Mouse (Mus musculus): ENCODE data around the gene Exoc7. TPM values are rescaled to one million over a fixed set of nuclear protein-coding genes. Genes with fewer than 3 reads are reported as not detected.

Gene Exoc7
- polyA plus RNA-seq, 1 experiment from 2014 or later: 44.6 TPM

GRCm38 (mm10) chr11:116296191-116296734, 10.8 kb downstream of the Exoc7 start:
- Histone ChIP-seq H3K27ac (ENCODE audit: low read depth, low read length) (no peak overlapping the region), H3K4me1 (replicated peaks; ENCODE audit: control insufficient read depth, insufficient read depth, low read length) (0 out of 2 replicates have a peak, but pooled peaks cover 4% of the 10 kb centered on the region), H3K9me3 (ENCODE audit: control insufficient read depth) (no peaks in the 10 kb centered on the region), H3K4me2 (replicated peaks; ENCODE audit: low read depth) (no peak overlapping the region), H3K36me3 (ENCODE audit: control insufficient read depth, insufficient read depth) (peaks cover 69% of the 10 kb centered on the region), H3K27me3 (replicated peaks; ENCODE audit: control insufficient read depth, insufficient read depth, low read length) (no peaks in the 10 kb centered on the region), H3K9ac (ENCODE audit: low read depth, low read length) (no peak overlapping the region), H3K4me3 (ENCODE audit: low read depth, low read length) (no peak overlapping the region)
- TF ChIP-seq CTCF (IDR thresholded peaks at IDR 0.05; ENCODE audit: low read depth): no peak
- no peak for ATAC-seq
- WGBS: 86% methylated on average over 8 of the region's 8 CpGs

- Histone ChIP-seq H3K4me3 (ENCODE audit: low read depth, low read length) (no peak overlapping the region), H3K27me3 (replicated peaks; ENCODE audit: control insufficient read depth, insufficient read depth, low read length) (no peaks in the 10 kb centered on the region), H3K9me3 (ENCODE audit: control insufficient read depth) (no peaks in the 10 kb centered on the region), H3K9ac (ENCODE audit: low read depth, low read length) (no peak overlapping the region), H3K27ac (ENCODE audit: low read depth, low read length) (peak overlapping the region; percentile 73), H3K4me1 (replicated peaks; ENCODE audit: control insufficient read depth, insufficient read depth, low read length) (0 out of 2 replicates have a peak, but pooled peaks cover 4% of the 10 kb centered on the region), H3K4me2 (replicated peaks; ENCODE audit: low read depth) (peak overlapping the region; percentile 7; the same call in 1 of the 2 replicates), H3K36me3 (ENCODE audit: control insufficient read depth, insufficient read depth) (peaks cover 66% of the 10 kb centered on the region)
- ATAC-seq: peak; percentile 38; the same call in 1 of the 2 replicates
- 31% methylated on average over 5 of the region's 5 CpGs for WGBS
- TF ChIP-seq CTCF (IDR thresholded peaks at IDR 0.05; ENCODE audit: low read depth): peak; percentile 92
These were observed 12.7 kb downstream of the Exoc7 start for GRCm38 (mm10) chr11:116294319-116294718.

- H3K36me3 ChIP-seq (ENCODE audit: control insufficient read depth, insufficient read depth): peaks cover 68% of the 10 kb centered on the region
- WGBS: 69% methylated on average over 12 of the region's 12 CpGs
- H3K9me3 ChIP-seq (ENCODE audit: control insufficient read depth): no peaks in the 10 kb centered on the region
- no peak overlapping the region for H3K4me3 ChIP-seq (ENCODE audit: low read depth, low read length)
- peak overlapping the region; percentile 73 for H3K27ac ChIP-seq (ENCODE audit: low read depth, low read length)
- no peak for TF ChIP-seq CTCF (IDR thresholded peaks at IDR 0.05; ENCODE audit: low read depth)
- 0 out of 2 replicates have a peak overlapping the region, but pooled peaks have one; percentile 19 for H3K9ac ChIP-seq (ENCODE audit: low read depth, low read length)
- 0 out of 2 replicates have a peak, but pooled peaks cover 4% of the 10 kb centered on the region for H3K4me1 ChIP-seq (replicated peaks; ENCODE audit: control insufficient read depth, insufficient read depth, low read length)
- peak; percentile 74 for ATAC-seq
- peak overlapping the region; percentile 7; the same call in 1 of the 2 replicates for H3K4me2 ChIP-seq (replicated peaks; ENCODE audit: low read depth)
- no peaks in the 10 kb centered on the region for H3K27me3 ChIP-seq (replicated peaks; ENCODE audit: control insufficient read depth, insufficient read depth, low read length)
These were observed 13.4 kb downstream of the Exoc7 start for GRCm38 (mm10) chr11:116293538-116294137.

- peaks cover 66% of the 10 kb centered on the region for H3K36me3 ChIP-seq (ENCODE audit: control insufficient read depth, insufficient read depth)
- no peaks in the 10 kb centered on the region for H3K9me3 ChIP-seq (ENCODE audit: control insufficient read depth)
- H3K9ac ChIP-seq (ENCODE audit: low read depth, low read length): no peak overlapping the region
- no peak overlapping the region for H3K4me3 ChIP-seq (ENCODE audit: low read depth, low read length)
- no peak overlapping the region for H3K27ac ChIP-seq (ENCODE audit: low read depth, low read length)
- no peaks in the 10 kb centered on the region for H3K27me3 ChIP-seq (replicated peaks; ENCODE audit: control insufficient read depth, insufficient read depth, low read length)
- 0 out of 2 replicates have a peak, but pooled peaks cover 4% of the 10 kb centered on the region for H3K4me1 ChIP-seq (replicated peaks; ENCODE audit: control insufficient read depth, insufficient read depth, low read length)
- no peak overlapping the region for H3K4me2 ChIP-seq (replicated peaks; ENCODE audit: low read depth)
- no peak for TF ChIP-seq CTCF (IDR thresholded peaks at IDR 0.05; ENCODE audit: low read depth)
- whole genome bisulfite sequencing: 94% methylated on average over 13 of the region's 13 CpGs
- ATAC-seq: no peak
These were observed 14.6 kb downstream of the Exoc7 start for GRCm38 (mm10) chr11:116292401-116292800.

GRCm38 (mm10) chr11:116290556-116290955, 16.5 kb downstream of the Exoc7 start:
- Histone ChIP-seq H3K27ac (ENCODE audit: low read depth, low read length) (peak overlapping the region; percentile 11), H3K4me1 (replicated peaks; ENCODE audit: control insufficient read depth, insufficient read depth, low read length) (0 out of 2 replicates have a peak, but pooled peaks cover 4% of the 10 kb centered on the region), H3K4me3 (ENCODE audit: low read depth, low read length) (no peak overlapping the region), H3K9me3 (ENCODE audit: control insufficient read depth) (no peaks in the 10 kb centered on the region), H3K36me3 (ENCODE audit: control insufficient read depth, insufficient read depth) (peaks cover 51% of the 10 kb centered on the region), H3K4me2 (replicated peaks; ENCODE audit: low read depth) (no peak overlapping the region), H3K27me3 (replicated peaks; ENCODE audit: control insufficient read depth, insufficient read depth, low read length) (no peaks in the 10 kb centered on the region), H3K9ac (ENCODE audit: low read depth, low read length) (no peak overlapping the region)
- 69% methylated on average over 8 of the region's 8 CpGs for WGBS
- no peak for TF ChIP-seq CTCF (IDR thresholded peaks at IDR 0.05; ENCODE audit: low read depth)
- no peak for ATAC-seq

- ATAC-seq: no peak
- TF ChIP-seq CTCF (IDR thresholded peaks at IDR 0.05; ENCODE audit: low read depth): no peak
- peaks cover 34% of the 10 kb centered on the region for H3K36me3 ChIP-seq (ENCODE audit: control insufficient read depth, insufficient read depth)
- H3K9me3 ChIP-seq (ENCODE audit: control insufficient read depth): no peaks in the 10 kb centered on the region
- peaks cover 27% of the 10 kb centered on the region for H3K27me3 ChIP-seq (replicated peaks; ENCODE audit: control insufficient read depth, insufficient read depth, low read length)
- 76% methylated on average over 5 of the region's 5 CpGs for WGBS
- H3K4me3 ChIP-seq (ENCODE audit: low read depth, low read length): no peak overlapping the region
- H3K4me2 ChIP-seq (replicated peaks; ENCODE audit: low read depth): no peak overlapping the region
- H3K9ac ChIP-seq (ENCODE audit: low read depth, low read length): no peak overlapping the region
- no peak overlapping the region; the same call in 1 of the 2 replicates for H3K27ac ChIP-seq (ENCODE audit: low read depth, low read length)
- no peaks in the 10 kb centered on the region for H3K4me1 ChIP-seq (replicated peaks; ENCODE audit: control insufficient read depth, insufficient read depth, low read length)
These were observed 19.7 kb downstream of the Exoc7 start for GRCm38 (mm10) chr11:116287351-116287750.

Data from intestine, postnatal 0 days (tissue).